8 mouse cellular contexts compared by ENCODE assay signal in genomic region chr9:119156278-119157201, GRCm38 (mm10). TPM values are rescaled to one million over a fixed set of nuclear protein-coding genes. Genes with fewer than 3 reads are reported as not detected.
DNase-seq lines count a peak whose midpoint lies in the region; ATAC-seq and TF ChIP-seq lines count a peak whose summit lies in the region.

TSS of gene Acaa1b (minus strand) at chr9:119157093.

- no peaks in the 10 kb centered on the region; the same call in 1 of the 2 replicates for H3K36me3 ChIP-seq in erythroblast, embryonic 14.5 days (ENCODE audit: control insufficient read depth)
- no peaks in the 10 kb centered on the region for H3K36me3 ChIP-seq in embryonic facial prominence, embryonic 13.5 days
- H3K36me3 ChIP-seq in heart, adult 2 months (ENCODE audit: control insufficient read depth, insufficient read depth, low read length) = no peaks in the 10 kb centered on the region
- H3K36me3 ChIP-seq in kidney, adult 2 months (ENCODE audit: control insufficient read depth, insufficient read depth, low read length) = no peaks in the 10 kb centered on the region
- no peaks in the 10 kb centered on the region for H3K36me3 ChIP-seq in limb, embryonic 13.5 days
- H3K36me3 ChIP-seq in midbrain, embryonic 15.5 days (replicated peaks) = no peaks in the 10 kb centered on the region

- H3K4me2 ChIP-seq in embryonic facial prominence, embryonic 13.5 days = peak within 1 kb of the TSS; percentile 75
- peak within 1 kb of the TSS; percentile 73 for H3K4me2 ChIP-seq in limb, embryonic 13.5 days (replicated peaks)
- H3K4me2 ChIP-seq in midbrain, embryonic 15.5 days = peak within 1 kb of the TSS; percentile 66

- H3K9me3 ChIP-seq in erythroblast, embryonic 14.5 days (ENCODE audit: control insufficient read depth, low read length) = no peaks in the 10 kb centered on the region
- H3K9me3 ChIP-seq in embryonic facial prominence, embryonic 13.5 days = no peaks in the 10 kb centered on the region
- H3K9me3 ChIP-seq in limb, embryonic 13.5 days = no peaks in the 10 kb centered on the region
- no peaks in the 10 kb centered on the region for H3K9me3 ChIP-seq in midbrain, embryonic 15.5 days

- H3K9ac ChIP-seq in embryonic facial prominence, embryonic 13.5 days = peak within 1 kb of the TSS; percentile 63
- H3K9ac ChIP-seq in heart, adult 2 months (ENCODE audit: low read depth, low read length) = peak within 1 kb of the TSS; percentile 21; the same call in 1 of the 2 replicates
- H3K9ac ChIP-seq in limb, embryonic 13.5 days = peak within 1 kb of the TSS; percentile 54
- H3K9ac ChIP-seq in midbrain, embryonic 15.5 days = peak within 1 kb of the TSS; percentile 52

- peak; percentile 72 for TF ChIP-seq CTCF in heart, adult 2 months (IDR thresholded peaks at IDR 0.05)
- TF ChIP-seq CTCF in kidney, adult 2 months (conservative IDR thresholded peaks at IDR 0.05; ENCODE audit: insufficient read depth, insufficient read length, low read depth, low read length) = peak; percentile 72

- peak within 1 kb of the TSS; percentile 50 for H3K4me3 ChIP-seq in erythroblast, embryonic 14.5 days (replicated peaks)
- peak within 1 kb of the TSS; percentile 53 for H3K4me3 ChIP-seq in embryonic facial prominence, embryonic 13.5 days
- peak within 1 kb of the TSS; percentile 30 for H3K4me3 ChIP-seq in heart, adult 2 months
- H3K4me3 ChIP-seq in kidney, adult 2 months (ENCODE audit: insufficient read depth, low read depth, low read length) = peak within 1 kb of the TSS; percentile 63
- H3K4me3 ChIP-seq in limb, embryonic 13.5 days = peak within 1 kb of the TSS; percentile 56
- peak within 1 kb of the TSS; percentile 65 for H3K4me3 ChIP-seq in midbrain, embryonic 15.5 days

- TF ChIP-seq POLR2A in heart, adult 2 months (IDR thresholded peaks at IDR 0.05; ENCODE audit: insufficient read depth, low read depth, low read length) = no peak
- peak; percentile 26 for TF ChIP-seq POLR2A in kidney, adult 2 months (IDR thresholded peaks at IDR 0.05; ENCODE audit: low read depth, low read length)

- ATAC-seq in erythroblast, adult 5-6 weeks (replicated peaks; ENCODE audit: low FRiP score, poor library complexity, severe bottlenecking) = no peak
- peak; percentile 71; the same call in 1 of the 2 replicates for ATAC-seq in embryonic facial prominence, embryonic 13.5 days (ENCODE audit: insufficient number of reproducible peaks, insufficient read depth, low FRiP score, low TSS enrichment, low read depth)
- peak; percentile 88 for ATAC-seq in limb, embryonic 13.5 days (ENCODE audit: low FRiP score, low read depth)
- peak; percentile 96 for ATAC-seq in midbrain, embryonic 15.5 days (replicated peaks)

- 1% methylated on average over 63 of the region's 65 CpGs for WGBS in embryonic facial prominence, embryonic 13.5 days
- WGBS in heart, adult 2 months = 2% methylated on average over 65 of the region's 65 CpGs
- WGBS in kidney, adult 2 months = 2% methylated on average over 65 of the region's 65 CpGs
- WGBS in limb, embryonic 13.5 days = 1% methylated on average over 65 of the region's 65 CpGs
- WGBS in midbrain, embryonic 15.5 days = 1% methylated on average over 65 of the region's 65 CpGs

- H3K27me3 ChIP-seq in erythroblast, embryonic 14.5 days (ENCODE audit: control insufficient read depth) = peaks cover 28% of the 10 kb centered on the region
- H3K27me3 ChIP-seq in embryonic facial prominence, embryonic 13.5 days = peaks cover 35% of the 10 kb centered on the region
- H3K27me3 ChIP-seq in heart, adult 2 months (ENCODE audit: control insufficient read depth, insufficient read depth, low read length) = 0 out of 2 replicates have a peak, but pooled peaks cover 2% of the 10 kb centered on the region
- no peaks in the 10 kb centered on the region for H3K27me3 ChIP-seq in kidney, adult 2 months (replicated peaks; ENCODE audit: control insufficient read depth, insufficient read depth, low read length)
- peaks cover 37% of the 10 kb centered on the region for H3K27me3 ChIP-seq in limb, embryonic 13.5 days
- peaks cover 10% of the 10 kb centered on the region for H3K27me3 ChIP-seq in midbrain, embryonic 15.5 days (replicated peaks)

- intact Hi-C loops in heart, adult 2 months (cut with DNase I) = loop anchor here (1.0 to 2.0 kb wide), 2 partner anchors 196 to 274 kb away; no protein-coding TSS in a partner anchor

- no peak for TF ChIP-seq EP300 in heart, adult 2 months (IDR thresholded peaks at IDR 0.05; ENCODE audit: insufficient read depth, low read depth, low read length)

- no peak within 1 kb of the TSS for H3K27ac ChIP-seq in embryonic facial prominence, embryonic 13.5 days
- H3K27ac ChIP-seq in heart, adult 2 months = no peak within 1 kb of the TSS
- peak within 1 kb of the TSS; percentile 61 for H3K27ac ChIP-seq in kidney, adult 2 months (ENCODE audit: insufficient read depth, low read depth, low read length)
- no peak within 1 kb of the TSS for H3K27ac ChIP-seq in limb, embryonic 13.5 days
- no peak within 1 kb of the TSS for H3K27ac ChIP-seq in midbrain, embryonic 15.5 days

- H3K4me1 ChIP-seq in erythroblast, embryonic 14.5 days (ENCODE audit: control insufficient read depth) = no peaks in the 10 kb centered on the region
- H3K4me1 ChIP-seq in embryonic facial prominence, embryonic 13.5 days = peaks cover 4% of the 10 kb centered on the region; the same call in 1 of the 2 replicates
- H3K4me1 ChIP-seq in heart, adult 2 months (ENCODE audit: control insufficient read depth, insufficient read depth, low read length) = no peaks in the 10 kb centered on the region
- H3K4me1 ChIP-seq in kidney, adult 2 months (ENCODE audit: control insufficient read depth, insufficient read depth, low read length) = peaks cover 23% of the 10 kb centered on the region; the same call in 1 of the 2 replicates
- no peaks in the 10 kb centered on the region for H3K4me1 ChIP-seq in limb, embryonic 13.5 days
- H3K4me1 ChIP-seq in midbrain, embryonic 15.5 days = 0 out of 2 replicates have a peak, but pooled peaks cover 6% of the 10 kb centered on the region

- DNase-seq in heart, adult 2 months = peak; percentile 75 to 84
- peak; percentile 93 for DNase-seq in kidney, adult 2 months
- peak; percentile 53 to 73 for DNase-seq in spleen, postnatal 4 days (ENCODE audit: low spot score in 2 of 2)

- no peaks in the 10 kb centered on the region for H3K79me2 ChIP-seq in heart, adult 2 months (replicated peaks; ENCODE audit: control insufficient read depth, insufficient read depth, low read length)

RNA-seq across cellular contexts. Expression of gene Acaa1b, which starts in this region (rescaled TPM):
- polyA plus RNA-seq in erythroblast, embryonic 14.5 days (2012) = 0.04 TPM in 1 of 2 replicates, not detected in the other
- not detected in 2 replicates for total RNA-seq in erythroblast, adult 5-6 weeks (2015; ENCODE audit: low replicate concordance)
- total RNA-seq in erythroblast, adult 5-6 weeks (2017; ENCODE audit: low replicate concordance) = 1.4 TPM in 1 of 2 replicates, not detected in the other
- 3.1 and 3.8 TPM in 2 replicates for polyA plus RNA-seq in embryonic facial prominence, embryonic 13.5 days (2015; fragmentation: Nextera tagmentation; extraction: Ambion mirVana)
- 1 to 10 TPM; 1.4 to 1.6 TPM for total RNA-seq in heart, adult 2 months (2021)
- 2.2 and 2.4 TPM in 2 replicates for polyA plus RNA-seq in heart, adult 2 months (2012; rRNA removed)
- 417 and 424 TPM in 2 replicates for polyA plus RNA-seq in kidney, adult 2 months (2012; rRNA removed)
- polyA plus RNA-seq in limb, embryonic 13.5 days (2015; fragmentation: Nextera tagmentation; extraction: Ambion mirVana) = 1.4 and 1.8 TPM in 2 replicates
- polyA plus RNA-seq in midbrain, embryonic 15.5 days (2015; fragmentation: Nextera tagmentation; extraction: Ambion mirVana) = 2.2 and 3.5 TPM in 2 replicates

Comparison
In these comparisons a context has a peak if more than half of its experiments do, and no peak if none do; other contexts are left out.
1. RNA of gene Acaa1b (polyA plus RNA-seq): 417 to 424 TPM in kidney, adult 2 months; 3.1 to 3.8 TPM in embryonic facial prominence, embryonic 13.5 days, 2.2 to 3.5 TPM in midbrain, embryonic 15.5 days, 2.2 to 2.4 TPM in heart, adult 2 months, 1.4 to 1.8 TPM in limb, embryonic 13.5 days and 0.04 TPM in erythroblast, embryonic 14.5 days; every median in the first group is over 10 times any median in the second.
2. Peak in every context shown above with its lines, with median percentiles within 50 percentile points of each other: H3K4me3 ChIP-seq, H3K4me2 ChIP-seq, H3K9ac ChIP-seq and DNase-seq.